Mouse (Mus musculus) C2C12 (cell line): Measurements from ENCODE around the gene C2cd2. TPM values are rescaled to one million over a fixed set of nuclear protein-coding genes. Genes with fewer than 3 reads are reported as not detected.

Experiments
- H3K27me3 ChIP-seq: one replicate; pipeline ENCODE4 v1.6.1; 2011; ENCODE audit not compliant: control insufficient read depth, insufficient read depth, insufficient read length
- H3K36me3 ChIP-seq: one replicate; pipeline ENCODE4 v1.6.1; 2011; ENCODE audit not compliant: control insufficient read depth, insufficient read depth
- H3K4me3 ChIP-seq: one replicate; pipeline ENCODE4 v1.5.1; 2011; ENCODE audit warnings: mild to moderate bottlenecking, control low read depth; ENCODE audit not compliant: poor library complexity, insufficient read depth, severe bottlenecking
- H3K79me2 ChIP-seq: one replicate; pipeline ENCODE4 v1.6.1; 2011; ENCODE audit not compliant: control insufficient read depth, insufficient read depth
- H3K79me3 ChIP-seq: one replicate; pipeline ENCODE4 v1.6.1; 2011; ENCODE audit warnings: low read depth, control low read depth
- H3ac ChIP-seq: one replicate; pipeline ENCODE3; 2011; ENCODE audit warnings: low read depth; ENCODE audit not compliant: control insufficient read depth, insufficient read length
- CEBPB ChIP-seq: IDR thresholded peaks from one replicate; pipeline ENCODE4 v1.6.1; 2011; ENCODE audit warnings: low read depth, mild to moderate bottlenecking, control low read depth, moderate library complexity
- CTCF ChIP-seq: IDR thresholded peaks from one replicate; pipeline ENCODE4 v1.5.1; 2011; ENCODE audit not compliant: control insufficient read depth, insufficient read depth, insufficient read length
- FOSL1 ChIP-seq: IDR thresholded peaks from one replicate; pipeline ENCODE4 v1.8.0; 2011; ENCODE audit warnings: mild to moderate bottlenecking, low read length; ENCODE audit not compliant: poor library complexity, insufficient read depth, severe bottlenecking
- MAX ChIP-seq: IDR thresholded peaks from one replicate; pipeline ENCODE4 v1.6.1; 2011; ENCODE audit warnings: mild to moderate bottlenecking, control low read depth
- MYOD1 ChIP-seq: IDR thresholded peaks from one replicate; pipeline ENCODE4 v1.6.1; 2011; ENCODE audit warnings: low read depth; ENCODE audit not compliant: control insufficient read depth, insufficient read length
- MYOG ChIP-seq: IDR thresholded peaks from one replicate; pipeline ENCODE4 v1.6.1; 2011; ENCODE audit not compliant: control insufficient read depth, insufficient read length; ENCODE audit errors: extremely low read depth
- USF1 ChIP-seq: IDR thresholded peaks from one replicate; pipeline ENCODE4 v1.6.1; 2011; ENCODE audit warnings: low read depth, mild to moderate bottlenecking, control low read depth, moderate library complexity
- polyA plus RNA-seq: library from polyadenylated mRNA; unstranded; fragments of >200 nt; fragmentation: generic; extraction: Trizol; gene quantifications from one replicate; pipeline ENCODE4 v1.2.1, GENCODE M21; 2012; ENCODE audit warnings: missing spikeins

Gene C2cd2
- polyA plus RNA-seq, 1 experiment, result 9.3 TPM

GRCm38 (mm10) chr16:97925760-97926159 lies 36.6 kb downstream of the C2cd2 start:
- H3K4me3 ChIP-seq, result no peak overlapping the region
- H3K36me3 ChIP-seq, result no peaks in the 10 kb centered on the region
- no peaks in the 10 kb centered on the region for H3K79me3 ChIP-seq
- no peak for TF ChIP-seq CTCF
- TF ChIP-seq MYOD1, result no peak
- TF ChIP-seq MAX, result no peak
- no peak for TF ChIP-seq CEBPB
- TF ChIP-seq MYOG, result no peak
- TF ChIP-seq FOSL1, result no peak
- no peak for TF ChIP-seq USF1
- no peak overlapping the region for H3ac ChIP-seq
- H3K79me2 ChIP-seq, result no peaks in the 10 kb centered on the region
- H3K27me3 ChIP-seq, result no peaks in the 10 kb centered on the region

- Histone ChIP-seq H3K4me3 (no peak overlapping the region), H3ac (no peak overlapping the region), H3K27me3 (no peaks in the 10 kb centered on the region), H3K79me2 (no peaks in the 10 kb centered on the region), H3K36me3 (no peaks in the 10 kb centered on the region), H3K79me3 (no peaks in the 10 kb centered on the region)
- TF ChIP-seq USF1, result no peak
Observed at GRCm38 (mm10) chr16:97923700-97924099, 38.7 kb downstream of the C2cd2 start.

- no peak for TF ChIP-seq MYOG
- TF ChIP-seq FOSL1, result no peak
- TF ChIP-seq CEBPB, result no peak
- no peak for TF ChIP-seq CTCF
- TF ChIP-seq USF1, result no peak
- no peak for TF ChIP-seq MAX
- no peak for TF ChIP-seq MYOD1
- Histone ChIP-seq H3K36me3 (no peaks in the 10 kb centered on the region), H3ac (no peak overlapping the region), H3K27me3 (no peaks in the 10 kb centered on the region), H3K4me3 (peak overlapping the region; percentile 56), H3K79me3 (no peaks in the 10 kb centered on the region), H3K79me2 (no peaks in the 10 kb centered on the region)
Observed at GRCm38 (mm10) chr16:97922779-97923126, 39.6 kb downstream of the C2cd2 start.

- TF ChIP-seq MYOG (no peak), MAX (no peak), FOSL1 (no peak), MYOD1 (no peak), USF1 (no peak), CTCF (no peak), CEBPB (no peak)
- no peaks in the 10 kb centered on the region for H3K79me2 ChIP-seq
- peak overlapping the region; percentile 95 for H3ac ChIP-seq
- H3K79me3 ChIP-seq, result no peaks in the 10 kb centered on the region
- peak overlapping the region; percentile 56 for H3K4me3 ChIP-seq
- no peaks in the 10 kb centered on the region for H3K36me3 ChIP-seq
- no peaks in the 10 kb centered on the region for H3K27me3 ChIP-seq
Observed at GRCm38 (mm10) chr16:97921961-97922778, 40.2 kb downstream of the C2cd2 start.

GRCm38 (mm10) chr16:97920621-97921020 lies 41.8 kb downstream of the C2cd2 start:
- no peak overlapping the region for H3K4me3 ChIP-seq

GRCm38 (mm10) chr16:97919793-97920192 lies 42.6 kb downstream of the C2cd2 start:
- H3K27me3 ChIP-seq, result no peaks in the 10 kb centered on the region
- H3K36me3 ChIP-seq, result no peaks in the 10 kb centered on the region
- no peaks in the 10 kb centered on the region for H3K79me3 ChIP-seq
- H3K4me3 ChIP-seq, result no peak overlapping the region
- H3ac ChIP-seq, result no peak overlapping the region
- no peak for TF ChIP-seq CEBPB
- no peak for TF ChIP-seq MYOD1
- no peak for TF ChIP-seq USF1
- no peaks in the 10 kb centered on the region for H3K79me2 ChIP-seq

More at GRCm38 (mm10) chr16:97920621-97921020, 41.8 kb downstream of the C2cd2 start:
- no peak overlapping the region for H3ac ChIP-seq
- TF ChIP-seq CEBPB (no peak), MYOG (no peak), MYOD1 (no peak), CTCF (no peak), MAX (no peak), FOSL1 (no peak), USF1 (no peak)
- no peaks in the 10 kb centered on the region for H3K79me3 ChIP-seq
- no peaks in the 10 kb centered on the region for H3K36me3 ChIP-seq
- no peaks in the 10 kb centered on the region for H3K79me2 ChIP-seq
- no peaks in the 10 kb centered on the region for H3K27me3 ChIP-seq
